Mouse (Mus musculus): ENCODE measurements around the gene 1110002E22Rik. TPM values are rescaled to one million over a fixed set of nuclear protein-coding genes. Genes with fewer than 3 reads are reported as not detected.

The 1110002E22Rik gene
- total RNA-seq (2014; rRNA removed) (0.19 and 0.77 TPM in 2 replicates), polyA plus RNA-seq (2015; fragmentation: Nextera tagmentation; extraction: Ambion mirVana) (0.05 and 0.07 TPM in 2 replicates)

GRCm38 (mm10) chr3:138064732-138065645 is at the start of gene 1110002E22Rik:
Gene 1110002E22Rik (plus strand): TSS chr3:138065052.
- Histone ChIP-seq H3K9ac (no peak within 1 kb of the TSS), H3K9me3 (ENCODE audit: low read length) (no peaks in the 10 kb centered on the region), H3K4me3 (ENCODE audit: low read depth, low read length) (no peak within 1 kb of the TSS), H3K4me2 (ENCODE audit: low read depth) (no peak within 1 kb of the TSS), H3K27ac (ENCODE audit: low read depth, low read length) (peak within 1 kb of the TSS; percentile 69), H3K4me1 (ENCODE audit: insufficient read depth) (peaks cover 12% of the 10 kb centered on the region), H3K36me3 (ENCODE audit: insufficient read depth) (no peaks in the 10 kb centered on the region), H3K27me3 (ENCODE audit: insufficient read depth, low read length) (no peaks in the 10 kb centered on the region)
- DNase-seq: peak; percentile 73
- no peak for TF ChIP-seq CTCF (IDR thresholded peaks at IDR 0.05; ENCODE audit: low read depth)
- ATAC-seq: peak; percentile 62
- 65% methylated on average over 33 of the region's 33 CpGs for WGBS

GRCm38 (mm10) chr3:138016810-138017209 is 48.0 kb upstream of the 1110002E22Rik start:
- no peak for TF ChIP-seq CTCF (IDR thresholded peaks at IDR 0.05; ENCODE audit: low read depth)
- no peaks in the 10 kb centered on the region for H3K4me1 ChIP-seq (ENCODE audit: insufficient read depth)
- H3K4me3 ChIP-seq (ENCODE audit: low read depth, low read length): no peak overlapping the region
- ATAC-seq (no peak), DNase-seq (no peak)
- WGBS: 77% methylated on average over 12 of the region's 12 CpGs
- no peaks in the 10 kb centered on the region for H3K36me3 ChIP-seq (ENCODE audit: insufficient read depth)
- H3K27ac ChIP-seq (ENCODE audit: low read depth, low read length): no peak overlapping the region
- no peaks in the 10 kb centered on the region for H3K9me3 ChIP-seq (ENCODE audit: low read length)
- no peaks in the 10 kb centered on the region for H3K27me3 ChIP-seq (ENCODE audit: insufficient read depth, low read length)
- H3K4me2 ChIP-seq (ENCODE audit: low read depth): no peak overlapping the region
- H3K9ac ChIP-seq: no peak overlapping the region

GRCm38 (mm10) chr3:138022003-138022402 is 42.8 kb upstream of the 1110002E22Rik start:
- no peak overlapping the region for H3K9ac ChIP-seq
- no peak for TF ChIP-seq CTCF (IDR thresholded peaks at IDR 0.05; ENCODE audit: low read depth)
- H3K4me1 ChIP-seq (ENCODE audit: insufficient read depth): no peaks in the 10 kb centered on the region
- H3K27me3 ChIP-seq (ENCODE audit: insufficient read depth, low read length): no peaks in the 10 kb centered on the region
- WGBS: 83% methylated on average over 4 of the region's 4 CpGs
- no peak overlapping the region for H3K27ac ChIP-seq (ENCODE audit: low read depth, low read length)
- no peak overlapping the region for H3K4me3 ChIP-seq (ENCODE audit: low read depth, low read length)
- ATAC-seq: no peak
- no peaks in the 10 kb centered on the region for H3K36me3 ChIP-seq (ENCODE audit: insufficient read depth)
- no peaks in the 10 kb centered on the region for H3K9me3 ChIP-seq (ENCODE audit: low read length)
- no peak for DNase-seq
- no peak overlapping the region for H3K4me2 ChIP-seq (ENCODE audit: low read depth)

- Histone ChIP-seq H3K36me3 (ENCODE audit: insufficient read depth) (no peaks in the 10 kb centered on the region), H3K4me3 (ENCODE audit: low read depth, low read length) (no peak overlapping the region), H3K4me2 (ENCODE audit: low read depth) (no peak overlapping the region), H3K9ac (no peak overlapping the region), H3K9me3 (ENCODE audit: low read length) (no peaks in the 10 kb centered on the region), H3K27ac (ENCODE audit: low read depth, low read length) (no peak overlapping the region), H3K4me1 (ENCODE audit: insufficient read depth) (no peaks in the 10 kb centered on the region), H3K27me3 (ENCODE audit: insufficient read depth, low read length) (no peaks in the 10 kb centered on the region)
- no peak for DNase-seq
- no peak for TF ChIP-seq CTCF (IDR thresholded peaks at IDR 0.05; ENCODE audit: low read depth)
- ATAC-seq: no peak
- 78% methylated on average over 4 of the region's 4 CpGs for WGBS
Observed at GRCm38 (mm10) chr3:138022651-138023050, 42.2 kb upstream of the 1110002E22Rik start.

- Histone ChIP-seq H3K9ac (no peak overlapping the region), H3K4me2 (ENCODE audit: low read depth) (no peak overlapping the region), H3K4me3 (ENCODE audit: low read depth, low read length) (no peak overlapping the region), H3K9me3 (ENCODE audit: low read length) (no peaks in the 10 kb centered on the region), H3K36me3 (ENCODE audit: insufficient read depth) (no peaks in the 10 kb centered on the region), H3K4me1 (ENCODE audit: insufficient read depth) (no peaks in the 10 kb centered on the region), H3K27me3 (ENCODE audit: insufficient read depth, low read length) (no peaks in the 10 kb centered on the region), H3K27ac (ENCODE audit: low read depth, low read length) (no peak overlapping the region)
- TF ChIP-seq CTCF (IDR thresholded peaks at IDR 0.05; ENCODE audit: low read depth): no peak
- ATAC-seq (peak; percentile 48), DNase-seq (no peak)
- 79% methylated on average over 10 of the region's 10 CpGs for WGBS
Observed at GRCm38 (mm10) chr3:138026286-138026685, 38.6 kb upstream of the 1110002E22Rik start.

GRCm38 (mm10) chr3:138027575-138028362 is 37.1 kb upstream of the 1110002E22Rik start:
- Histone ChIP-seq H3K27me3 (ENCODE audit: insufficient read depth, low read length) (no peaks in the 10 kb centered on the region), H3K4me2 (ENCODE audit: low read depth) (no peak overlapping the region), H3K4me3 (ENCODE audit: low read depth, low read length) (no peak overlapping the region), H3K36me3 (ENCODE audit: insufficient read depth) (no peaks in the 10 kb centered on the region), H3K9me3 (ENCODE audit: low read length) (no peaks in the 10 kb centered on the region), H3K4me1 (ENCODE audit: insufficient read depth) (no peaks in the 10 kb centered on the region), H3K27ac (ENCODE audit: low read depth, low read length) (no peak overlapping the region), H3K9ac (no peak overlapping the region)
- WGBS: 79% methylated on average over 5 of the region's 5 CpGs
- no peak for ATAC-seq
- DNase-seq: no peak
- no peak for TF ChIP-seq CTCF (IDR thresholded peaks at IDR 0.05; ENCODE audit: low read depth)
